Mouse (Mus musculus) G1E (cell line): ENCODE measurements around the gene Tsr1. TPM values are rescaled to one million over a fixed set of nuclear protein-coding genes. Genes with fewer than 3 reads are reported as not detected.
A peak's percentile ranks its signal among the peaks of the same experiment; 100 is the strongest.

Experiments used
- ATAC-seq: 2 replicates; pipeline ENCODE4 v1.8.0; 2016; ENCODE audit warnings: mild to moderate bottlenecking; ENCODE audit not compliant: insufficient number of reproducible peaks, poor library complexity, low FRiP score, severe bottlenecking; ENCODE audit errors: extremely low read depth
- DNase-seq: peaks from one replicate; pipeline ENCODE4 v3.0.0; 2012; ENCODE audit warnings: low spot score
- H3K27me3 ChIP-seq: 2 replicates; pipeline ENCODE4 v1.6.1; 2012; ENCODE audit warnings: mild to moderate bottlenecking, low read length, inconsistent platforms; ENCODE audit not compliant: insufficient read depth
- H3K36me3 ChIP-seq: replicated peaks from 2 replicates; pipeline ENCODE3; 2012; ENCODE audit warnings: mild to moderate bottlenecking, inconsistent platforms
- H3K4me1 ChIP-seq: 2 replicates; pipeline ENCODE4 v1.6.1; 2012; ENCODE audit warnings: low read depth, low read length, inconsistent platforms, mixed read lengths; ENCODE audit not compliant: insufficient read depth
- H3K4me3 ChIP-seq: 2 replicates; pipeline ENCODE4 v1.5.1; 2012; ENCODE audit warnings: low read depth, mild to moderate bottlenecking, inconsistent platforms, low read length, moderate library complexity, mixed read lengths
- H3K9me3 ChIP-seq: replicated peaks from 2 replicates; pipeline ENCODE4 v1.6.1; 2012; ENCODE audit warnings: inconsistent platforms
- CTCF ChIP-seq: IDR thresholded peaks from 2 replicates; pipeline ENCODE4 v1.5.1; 2012; ENCODE audit warnings: low read depth, low read length, inconsistent platforms, mixed read lengths
- GATA1 ChIP-seq: IDR thresholded peaks from 2 replicates; pipeline ENCODE4 v1.6.1; 2012; ENCODE audit warnings: borderline replicate concordance, low read length, inconsistent platforms, mixed read lengths
- GATA2 ChIP-seq: IDR thresholded peaks from 2 replicates; pipeline ENCODE4 v1.6.1; 2012; ENCODE audit warnings: low read depth, low read length, inconsistent platforms, borderline replicate concordance
- POLR2AphosphoS5 ChIP-seq: IDR thresholded peaks from 2 replicates; pipeline ENCODE4 v1.6.1; 2012; ENCODE audit warnings: low read depth, low read length, inconsistent platforms; ENCODE audit not compliant: insufficient replicate concordance
- TAL1 ChIP-seq: conservative IDR thresholded peaks from 2 replicates; pipeline ENCODE4 v1.6.1; 2012; ENCODE audit warnings: low read depth, low read length, inconsistent platforms, mixed read lengths
- polyA plus RNA-seq: library from polyadenylated mRNA; stranded (reverse); fragments of >175 nt; gene quantifications from 2 replicates; pipeline ENCODE4 v1.2.3, GENCODE M21; 2012
- total RNA-seq, 2 experiments: library from RNA; stranded (forward) in 1 of 2; stranded (reverse) in 1 of 2; fragments of 200-1000 nt in 1 of 2; fragments of >200 nt in 1 of 2; fragmentation: Nextera tagmentation in 1 of 2; gene quantifications; 2 replicates each; pipeline ENCODE4 v1.2.3; 2014 to 2017

The Tsr1 gene
- total and polyA plus RNA-seq, 3 experiments = 38.4 to 74.6 (median 41.2) TPM

- Histone ChIP-seq H3K4me1 (peaks cover 27% of the 10 kb centered on the region), H3K27me3 (no peaks in the 10 kb centered on the region), H3K4me3 (peak overlapping the region; percentile 92), H3K36me3 (peaks cover 33% of the 10 kb centered on the region), H3K9me3 (no peaks in the 10 kb centered on the region)
- DNase-seq (peak; percentile 67), ATAC-seq (no peak)
- no peak for TF ChIP-seq CTCF
- no peak for TF ChIP-seq GATA1
- TF ChIP-seq TAL1 = no peak
Measured at GRCm38 (mm10) chr11:74926388-74927005, 28.6 kb downstream of the Tsr1 start.

- no peak for TF ChIP-seq CTCF
- no peak for TF ChIP-seq GATA2
- no peak for DNase-seq
- ATAC-seq = no peak
Measured at GRCm38 (mm10) chr11:74927236-74927725, 29.4 kb downstream of the Tsr1 start.

GRCm38 (mm10) chr11:74929111-74929510, 31.2 kb downstream of the Tsr1 start:
- H3K27me3 ChIP-seq = no peaks in the 10 kb centered on the region
- peaks cover 49% of the 10 kb centered on the region for H3K36me3 ChIP-seq
- DNase-seq = no peak
- no peak overlapping the region for H3K4me3 ChIP-seq
- no peaks in the 10 kb centered on the region for H3K9me3 ChIP-seq
- ATAC-seq = no peak
- peaks cover 24% of the 10 kb centered on the region for H3K4me1 ChIP-seq
- TF ChIP-seq TAL1 (no peak), POLR2AphosphoS5 (no peak), GATA2 (no peak), CTCF (no peak), GATA1 (no peak)

More at GRCm38 (mm10) chr11:74927236-74927725, 29.4 kb downstream of the Tsr1 start:
- Histone ChIP-seq H3K27me3 (no peaks in the 10 kb centered on the region), H3K4me1 (peaks cover 27% of the 10 kb centered on the region), H3K9me3 (no peaks in the 10 kb centered on the region), H3K36me3 (peaks cover 35% of the 10 kb centered on the region), H3K4me3 (no peak overlapping the region; the same call in 1 of the 2 replicates)

GRCm38 (mm10) chr11:74930391-74930790, 32.5 kb downstream of the Tsr1 start:
- DNase-seq = no peak
- H3K4me3 ChIP-seq = no peak overlapping the region
- ATAC-seq = no peak
- no peaks in the 10 kb centered on the region for H3K9me3 ChIP-seq
- peaks cover 17% of the 10 kb centered on the region for H3K4me1 ChIP-seq
- peaks cover 62% of the 10 kb centered on the region for H3K36me3 ChIP-seq
- no peak for TF ChIP-seq TAL1
- TF ChIP-seq POLR2AphosphoS5 = no peak
- no peak for TF ChIP-seq CTCF
- TF ChIP-seq GATA2 = no peak
- no peak for TF ChIP-seq GATA1
- no peaks in the 10 kb centered on the region for H3K27me3 ChIP-seq

GRCm38 (mm10) chr11:74946348-74946747, 48.5 kb downstream of the Tsr1 start:
- no peak for ATAC-seq
- Histone ChIP-seq H3K4me3 (no peak overlapping the region), H3K4me1 (0 out of 2 replicates have a peak, but pooled peaks cover 2% of the 10 kb centered on the region), H3K27me3 (no peaks in the 10 kb centered on the region), H3K36me3 (peaks cover 69% of the 10 kb centered on the region), H3K9me3 (no peaks in the 10 kb centered on the region)
- TF ChIP-seq CTCF (peak; percentile 38; the same call in 1 of the 2 replicates), POLR2AphosphoS5 (no peak)
- no peak for DNase-seq

GRCm38 (mm10) chr11:74954901-74955300, 57.0 kb downstream of the Tsr1 start:
- peaks cover 13% of the 10 kb centered on the region for H3K4me1 ChIP-seq
- peaks cover 63% of the 10 kb centered on the region for H3K36me3 ChIP-seq
- no peak for DNase-seq
- H3K27me3 ChIP-seq = no peaks in the 10 kb centered on the region
- ATAC-seq = no peak
- H3K9me3 ChIP-seq = no peaks in the 10 kb centered on the region
- TF ChIP-seq CTCF (no peak), TAL1 (no peak), GATA1 (no peak), GATA2 (no peak), POLR2AphosphoS5 (no peak)
- H3K4me3 ChIP-seq = no peak overlapping the region
